Mouse (Mus musculus) bone marrow macrophage, adult 2 months (primary cell): Measurements from ENCODE around the gene Trim40. TPM values are rescaled to one million over a fixed set of nuclear protein-coding genes. Genes with fewer than 3 reads are reported as not detected.
"Not testable (repeated sequence)": the region's sequence is repeated elsewhere in the genome, so short reads cannot be mapped to it uniquely, and the experiment has no call there.

ENCODE experiments used
- H3K27ac ChIP-seq: 2 replicates; pipeline ENCODE4 v1.5.1; 2012; ENCODE audit warnings: low read depth, low read length; ENCODE audit not compliant: insufficient read depth
- H3K4me1 ChIP-seq: 2 replicates; pipeline ENCODE4 v1.6.1; 2012; ENCODE audit warnings: low read length; ENCODE audit not compliant: control insufficient read depth, insufficient read depth
- H3K4me3 ChIP-seq: 2 replicates; pipeline ENCODE4 v1.5.1; 2012; ENCODE audit warnings: mild to moderate bottlenecking, low read length, moderate library complexity; ENCODE audit not compliant: insufficient read depth
- CTCF ChIP-seq: IDR thresholded peaks from 2 replicates; pipeline ENCODE4 v1.5.1; 2012; ENCODE audit warnings: low read depth, mild to moderate bottlenecking, low read length, moderate library complexity
- POLR2A ChIP-seq: IDR thresholded peaks from 2 replicates; pipeline ENCODE4 v1.6.1; 2012; ENCODE audit warnings: mild to moderate bottlenecking, low read depth, low read length, borderline replicate concordance
- polyA plus RNA-seq: library from polyadenylated mRNA; stranded (reverse); fragments of >200 nt; gene quantifications from 2 replicates; pipeline ENCODE4 v1.2.4, GENCODE M21; 2012; ENCODE audit not compliant: missing spikeins, insufficient read depth, insufficient read length

Trim40 gene
- polyA plus RNA-seq, 1 experiment: not detected

GRCm38 (mm10) chr17:36897065-36897464 is 7.1 kb upstream of the Trim40 start:
- Histone ChIP-seq H3K4me3 (no peak overlapping the region), H3K27ac (no peak overlapping the region), H3K4me1 (no peaks in the 10 kb centered on the region)
- TF ChIP-seq CTCF: no peak

GRCm38 (mm10) chr17:36896583-36896982 is 6.7 kb upstream of the Trim40 start:
- Histone ChIP-seq H3K27ac (no peak overlapping the region), H3K4me1 (no peaks in the 10 kb centered on the region), H3K4me3 (no peak overlapping the region)
- TF ChIP-seq CTCF: no peak
- TF ChIP-seq POLR2A: no peak

GRCm38 (mm10) chr17:36893387-36893786 is 3.5 kb upstream of the Trim40 start:
- H3K4me1 ChIP-seq: no peaks in the 10 kb centered on the region
- H3K4me3 ChIP-seq: no peak overlapping the region
- no peak for TF ChIP-seq CTCF
- no peak overlapping the region for H3K27ac ChIP-seq

- Histone ChIP-seq H3K27ac (no peak overlapping the region), H3K4me1 (no peaks in the 10 kb centered on the region), H3K4me3 (no peak overlapping the region)
- TF ChIP-seq POLR2A (no peak), CTCF (no peak)
Observed at GRCm38 (mm10) chr17:36892362-36892761, 2.4 kb upstream of the Trim40 start.

- not testable (repeated sequence) for H3K4me3 ChIP-seq, H3K4me1 ChIP-seq
Observed at GRCm38 (mm10) chr17:36891496-36891895, 1.6 kb upstream of the Trim40 start.

GRCm38 (mm10) chr17:36885132-36885790 is 4.7 kb downstream of the Trim40 start:
- Histone ChIP-seq H3K4me3 (no peak overlapping the region), H3K27ac (no peak overlapping the region), H3K4me1 (no peaks in the 10 kb centered on the region)
- TF ChIP-seq CTCF (no peak), POLR2A (no peak)

More at GRCm38 (mm10) chr17:36891496-36891895, 1.6 kb upstream of the Trim40 start:
- H3K27ac ChIP-seq: not testable (repeated sequence)

- no peak overlapping the region for H3K4me3 ChIP-seq
- H3K4me1 ChIP-seq: no peaks in the 10 kb centered on the region
- TF ChIP-seq CTCF: no peak
- TF ChIP-seq POLR2A: no peak
- H3K27ac ChIP-seq: no peak overlapping the region
Observed at GRCm38 (mm10) chr17:36883350-36883749, 6.6 kb downstream of the Trim40 start.

GRCm38 (mm10) chr17:36874636-36875035 is 15.3 kb downstream of the Trim40 start:
- no peak overlapping the region for H3K27ac ChIP-seq
- H3K4me1 ChIP-seq: no peaks in the 10 kb centered on the region
- TF ChIP-seq POLR2A: no peak
- no peak for TF ChIP-seq CTCF
- no peak overlapping the region for H3K4me3 ChIP-seq

- no peaks in the 10 kb centered on the region for H3K4me1 ChIP-seq
- H3K4me3 ChIP-seq: no peak overlapping the region
- TF ChIP-seq POLR2A (no peak), CTCF (no peak)
- H3K27ac ChIP-seq: no peak overlapping the region
Observed at GRCm38 (mm10) chr17:36869955-36870810, 19.7 kb downstream of the Trim40 start.

- TF ChIP-seq POLR2A (no peak), CTCF (no peak)
- Histone ChIP-seq H3K4me1 (no peaks in the 10 kb centered on the region), H3K27ac (no peak within 1 kb of the TSS), H3K4me3 (no peak within 1 kb of the TSS)
Observed at GRCm38 (mm10) chr17:36869284-36869954, 20.5 kb downstream of the Trim40 start, which contains the start of gene Trim10. Gene Trim10 (plus strand): TSS chr17:36869574.
